Mouse (Mus musculus): ENCODE measurements around the gene Fat2. TPM values are rescaled to one million over a fixed set of nuclear protein-coding genes. Genes with fewer than 3 reads are reported as not detected.

The Fat2 gene
- polyA plus RNA-seq, 1 experiment from 2014 or later = 0.29 TPM

DNA sequence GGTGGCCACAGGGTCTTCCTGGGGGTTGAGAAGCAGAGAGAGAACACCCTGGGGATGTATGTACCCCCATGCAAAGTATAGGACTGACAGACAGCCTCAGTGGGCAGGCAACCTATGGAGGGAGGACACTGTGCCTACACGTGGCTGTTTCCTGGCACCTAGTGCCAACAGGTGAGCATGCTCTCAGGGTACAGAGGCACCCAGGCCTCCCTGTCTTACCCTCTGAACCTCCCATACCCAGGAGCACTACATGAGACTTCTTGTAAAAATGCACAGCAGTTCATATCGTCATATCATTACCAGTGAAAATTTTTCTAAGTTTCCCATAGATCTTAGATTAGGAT, 21.7 kb downstream of the Fat2 start:
- Histone ChIP-seq H3K4me1 (ENCODE audit: insufficient read depth) (no peaks in the 10 kb centered on the region), H3K27ac (ENCODE audit: low read depth) (peak overlapping the region; percentile 54; the same call in 1 of the 2 replicates), H3K4me2 (peak overlapping the region; percentile 42), H3K27me3 (ENCODE audit: insufficient read depth, low read length) (no peaks in the 10 kb centered on the region), H3K9ac (no peak overlapping the region; the same call in 1 of the 2 replicates), H3K36me3 (ENCODE audit: insufficient read depth) (no peaks in the 10 kb centered on the region), H3K9me3 (ENCODE audit: low read depth, low read length) (no peaks in the 10 kb centered on the region), H3K4me3 (ENCODE audit: low read depth, low read length) (no peak overlapping the region)
- DNase-seq (no peak), ATAC-seq (ENCODE audit: insufficient read depth) (peak; percentile 48; the same call in 1 of the 2 replicates)
- TF ChIP-seq CTCF (IDR thresholded peaks at IDR 0.05; ENCODE audit: low read depth) = no peak
- WGBS = 32% methylated on average over 2 of the region's 2 CpGs

- DNase-seq (peak; percentile 82), ATAC-seq (ENCODE audit: insufficient read depth) (peak; percentile 77)
- no peaks in the 10 kb centered on the region for H3K9me3 ChIP-seq (ENCODE audit: low read depth, low read length)
- 14% methylated on average over 29 of the region's 29 CpGs for WGBS
- H3K27ac ChIP-seq (ENCODE audit: low read depth) = peak overlapping the region; percentile 75; the same call in 1 of the 2 replicates
- no peak overlapping the region for H3K4me3 ChIP-seq (ENCODE audit: low read depth, low read length)
- H3K4me2 ChIP-seq = peak overlapping the region; percentile 42
- H3K27me3 ChIP-seq (ENCODE audit: insufficient read depth, low read length) = no peaks in the 10 kb centered on the region
- no peaks in the 10 kb centered on the region for H3K36me3 ChIP-seq (ENCODE audit: insufficient read depth)
- TF ChIP-seq CTCF (IDR thresholded peaks at IDR 0.05; ENCODE audit: low read depth) = no peak
- no peaks in the 10 kb centered on the region for H3K4me1 ChIP-seq (ENCODE audit: insufficient read depth)
- H3K9ac ChIP-seq = no peak overlapping the region; the same call in 1 of the 2 replicates
Observed at GRCm38 (mm10) chr11:55313768-55314703, 22.3 kb downstream of the Fat2 start.

GRCm38 (mm10) chr11:55302350-55302749, 34.0 kb downstream of the Fat2 start:
- H3K4me1 ChIP-seq (ENCODE audit: insufficient read depth) = no peaks in the 10 kb centered on the region
- no peak overlapping the region for H3K4me2 ChIP-seq
- no peak overlapping the region for H3K4me3 ChIP-seq (ENCODE audit: low read depth, low read length)
- H3K36me3 ChIP-seq (ENCODE audit: insufficient read depth) = no peaks in the 10 kb centered on the region
- H3K27me3 ChIP-seq (ENCODE audit: insufficient read depth, low read length) = no peaks in the 10 kb centered on the region
- no peak overlapping the region for H3K9ac ChIP-seq
- no peak for DNase-seq
- H3K27ac ChIP-seq (ENCODE audit: low read depth) = no peak overlapping the region
- WGBS = 43% methylated on average over 4 of the region's 4 CpGs
- H3K9me3 ChIP-seq (ENCODE audit: low read depth, low read length) = no peaks in the 10 kb centered on the region
- no peak for ATAC-seq (ENCODE audit: insufficient read depth)
- no peak for TF ChIP-seq CTCF (IDR thresholded peaks at IDR 0.05; ENCODE audit: low read depth)

DNA sequence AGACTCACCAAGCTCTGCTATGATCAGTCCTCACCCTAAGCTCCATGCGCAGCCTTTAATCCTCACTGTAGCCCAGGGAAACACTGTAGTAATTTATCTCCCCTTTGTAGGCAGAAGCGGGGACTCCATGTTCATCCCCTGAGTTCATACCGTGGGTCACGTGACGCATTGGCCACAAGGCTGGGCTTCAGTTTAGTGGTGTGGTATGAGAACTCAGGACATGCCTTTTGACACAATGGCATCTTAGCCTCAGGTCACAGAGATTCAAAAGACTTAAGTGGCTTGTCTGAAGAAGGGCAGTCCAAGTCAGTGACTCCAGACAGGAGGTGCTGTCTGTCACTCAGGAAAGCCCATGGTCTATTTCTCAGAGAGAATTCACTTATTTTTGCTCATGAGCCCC, 43.2 kb downstream of the Fat2 start:
- DNase-seq (no peak), ATAC-seq (ENCODE audit: insufficient read depth) (no peak)
- no peak overlapping the region for H3K4me2 ChIP-seq
- no peak overlapping the region for H3K4me3 ChIP-seq (ENCODE audit: low read depth, low read length)
- no peaks in the 10 kb centered on the region for H3K36me3 ChIP-seq (ENCODE audit: insufficient read depth)
- no peak overlapping the region for H3K9ac ChIP-seq
- H3K27me3 ChIP-seq (ENCODE audit: insufficient read depth, low read length) = no peaks in the 10 kb centered on the region
- H3K27ac ChIP-seq (ENCODE audit: low read depth) = no peak overlapping the region
- no peaks in the 10 kb centered on the region for H3K9me3 ChIP-seq (ENCODE audit: low read depth, low read length)
- no peaks in the 10 kb centered on the region for H3K4me1 ChIP-seq (ENCODE audit: insufficient read depth)
- no peak for TF ChIP-seq CTCF (IDR thresholded peaks at IDR 0.05; ENCODE audit: low read depth)
- WGBS = 84% methylated on average over 5 of the region's 5 CpGs

DNA sequence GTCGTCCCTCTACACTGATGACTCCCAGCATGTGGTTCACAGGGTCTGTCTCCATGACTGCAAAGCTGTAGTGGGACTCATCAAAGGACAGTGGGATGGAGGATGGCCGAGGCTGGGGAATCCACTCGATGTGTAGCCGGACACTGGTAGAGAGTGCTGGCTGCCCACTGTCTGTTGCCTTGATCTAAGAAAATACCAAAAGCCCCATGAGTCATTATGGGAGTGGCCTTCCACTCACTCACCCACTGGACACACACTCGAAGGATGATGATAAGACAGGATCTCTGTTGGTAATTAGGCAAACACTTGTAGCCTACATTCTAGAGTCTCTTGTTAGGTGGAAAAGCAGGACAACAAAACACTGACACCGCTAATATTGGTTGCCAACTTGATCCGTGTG, 44.5 kb downstream of the Fat2 start:
- Histone ChIP-seq H3K9me3 (ENCODE audit: low read depth, low read length) (no peaks in the 10 kb centered on the region), H3K9ac (no peak overlapping the region), H3K4me1 (ENCODE audit: insufficient read depth) (no peaks in the 10 kb centered on the region), H3K36me3 (ENCODE audit: insufficient read depth) (no peaks in the 10 kb centered on the region), H3K27ac (ENCODE audit: low read depth) (no peak overlapping the region), H3K4me2 (no peak overlapping the region), H3K4me3 (ENCODE audit: low read depth, low read length) (no peak overlapping the region), H3K27me3 (ENCODE audit: insufficient read depth, low read length) (no peaks in the 10 kb centered on the region)
- 85% methylated on average over 7 of the region's 7 CpGs for WGBS
- ATAC-seq (ENCODE audit: insufficient read depth) = no peak
- DNase-seq = no peak
- no peak for TF ChIP-seq CTCF (IDR thresholded peaks at IDR 0.05; ENCODE audit: low read depth)

DNA sequence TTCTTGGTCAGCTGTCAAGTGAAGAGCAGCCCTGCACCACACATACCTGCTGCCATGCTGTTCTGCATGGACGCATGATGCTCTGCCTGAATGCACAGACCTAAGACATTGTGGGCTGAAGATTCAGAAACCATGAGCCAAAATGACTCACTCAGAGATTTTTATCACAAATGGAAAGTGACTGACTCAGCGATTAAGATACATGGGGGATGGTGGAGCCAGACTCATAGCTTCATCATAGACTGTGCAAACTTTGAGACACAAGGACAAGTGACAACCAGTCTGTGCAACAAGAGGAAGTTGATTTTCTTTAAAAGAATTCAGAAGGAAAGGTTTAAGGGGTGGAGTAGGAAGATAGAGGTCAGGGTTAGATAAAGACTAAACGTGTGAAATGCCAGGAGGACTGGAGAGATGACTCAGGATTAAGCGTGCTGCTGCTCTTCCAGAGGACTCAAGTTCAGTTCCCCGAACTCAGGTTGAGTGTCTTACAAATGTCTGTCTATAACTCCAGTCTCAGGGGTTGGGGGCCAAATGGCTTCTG, 46.4 kb downstream of the Fat2 start:
- no peak overlapping the region for H3K4me2 ChIP-seq
- no peak for TF ChIP-seq CTCF (IDR thresholded peaks at IDR 0.05; ENCODE audit: low read depth)
- H3K9ac ChIP-seq = no peak overlapping the region
- no peaks in the 10 kb centered on the region for H3K4me1 ChIP-seq (ENCODE audit: insufficient read depth)
- no peaks in the 10 kb centered on the region for H3K9me3 ChIP-seq (ENCODE audit: low read depth, low read length)
- ATAC-seq (ENCODE audit: insufficient read depth) = no peak
- no peaks in the 10 kb centered on the region for H3K27me3 ChIP-seq (ENCODE audit: insufficient read depth, low read length)
- no peak overlapping the region for H3K27ac ChIP-seq (ENCODE audit: low read depth)
- H3K4me3 ChIP-seq (ENCODE audit: low read depth, low read length) = no peak overlapping the region
- H3K36me3 ChIP-seq (ENCODE audit: insufficient read depth) = no peaks in the 10 kb centered on the region
- DNase-seq = no peak
- WGBS = 67% methylated on average over 5 of the region's 5 CpGs

DNA sequence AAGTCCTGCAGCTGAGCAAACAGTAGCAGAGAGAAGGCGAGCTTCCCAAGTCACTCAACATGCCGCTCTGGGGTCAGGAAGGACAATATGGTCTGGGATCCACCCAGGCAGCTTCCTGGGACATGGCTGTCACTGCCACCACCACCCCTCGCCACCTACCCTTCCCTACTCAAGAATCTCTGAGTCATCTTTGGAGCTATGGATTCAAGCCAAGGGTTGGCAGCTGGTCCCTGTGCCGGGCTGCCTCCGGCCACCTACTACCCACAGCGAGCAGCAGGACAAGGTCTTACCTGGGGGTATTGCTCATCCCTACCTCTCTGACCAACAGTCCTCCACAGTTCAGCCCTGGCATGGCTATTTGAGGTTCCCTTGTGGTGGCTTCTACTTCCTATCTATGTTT, 61.6 kb downstream of the Fat2 start:
- WGBS = 68% methylated on average over 6 of the region's 6 CpGs
- Histone ChIP-seq H3K27me3 (ENCODE audit: insufficient read depth, low read length) (no peaks in the 10 kb centered on the region), H3K9me3 (ENCODE audit: low read depth, low read length) (no peaks in the 10 kb centered on the region), H3K9ac (no peak overlapping the region), H3K36me3 (ENCODE audit: insufficient read depth) (no peaks in the 10 kb centered on the region), H3K4me1 (ENCODE audit: insufficient read depth) (no peaks in the 10 kb centered on the region), H3K4me2 (no peak overlapping the region), H3K4me3 (ENCODE audit: low read depth, low read length) (no peak overlapping the region), H3K27ac (ENCODE audit: low read depth) (no peak overlapping the region)
- ATAC-seq (ENCODE audit: insufficient read depth) (no peak), DNase-seq (no peak)
- TF ChIP-seq CTCF (IDR thresholded peaks at IDR 0.05; ENCODE audit: low read depth) = no peak
